Comparison of ENCODE assay signal across 14 mouse cellular contexts in genomic region chr1:89103505-89103904, GRCm38 (mm10). TPM values are rescaled to one million over a fixed set of nuclear protein-coding genes. Genes with fewer than 3 reads are reported as not detected.
A peak's percentile ranks its signal among the peaks of the same experiment; 100 is the strongest.
DNase-seq lines count a peak whose midpoint lies in the region; ATAC-seq lines count a peak whose summit lies in the region.
"Had no signal": no experiment of that assay in that cellular context is flagged by ENCODE, and none has a peak within 500 bp of the region (broad histone marks: within the 10 kb centered on the region; RNA-seq: fewer than 3 reads in every experiment).

No protein-coding gene starts in this region.

- H3K4me1 ChIP-seq in heart, embryonic 11.5 days (ENCODE audit: control insufficient read depth, insufficient read depth, low read length): peaks cover 49% of the 10 kb centered on the region
- H3K4me1 ChIP-seq in kidney, embryonic 16.5 days (ENCODE audit: insufficient read depth, low read length): peaks cover 54% of the 10 kb centered on the region

- no peaks in the 10 kb centered on the region for H3K36me3 ChIP-seq in heart, embryonic 11.5 days (ENCODE audit: control insufficient read depth, insufficient read depth, low read length)
- H3K36me3 ChIP-seq in kidney, embryonic 16.5 days (ENCODE audit: insufficient read depth, low read length): no peaks in the 10 kb centered on the region

- 74% methylated on average over 12 of the region's 12 CpGs for WGBS in heart, embryonic 11.5 days (ENCODE audit: insufficient replicate concordance)
- WGBS in kidney, embryonic 16.5 days: 80% methylated on average over 12 of the region's 12 CpGs

- no peaks in the 10 kb centered on the region for H3K27me3 ChIP-seq in heart, embryonic 11.5 days (ENCODE audit: control insufficient read depth, insufficient read depth, low read length)
- H3K27me3 ChIP-seq in kidney, embryonic 16.5 days (ENCODE audit: insufficient read depth, low read length): no peaks in the 10 kb centered on the region

- no peak overlapping the region for H3K4me2 ChIP-seq in heart, embryonic 11.5 days
- H3K4me2 ChIP-seq in kidney, embryonic 16.5 days (replicated peaks; ENCODE audit: low read depth, low read length): no peak overlapping the region
- H3K4me2 ChIP-seq: liver, embryonic 11.5 days had no signal

- ATAC-seq in heart, embryonic 11.5 days (replicated peaks; ENCODE audit: insufficient number of reproducible peaks, low FRiP score, low TSS enrichment): no peak
- no peak for ATAC-seq in kidney, embryonic 16.5 days (ENCODE audit: low FRiP score, low TSS enrichment)
- no peak for ATAC-seq in megakaryocyte, adult 5-6 weeks (ENCODE audit: poor library complexity, severe bottlenecking)
- ATAC-seq: inflammation-experienced regulatory T-cells, adult 6 months had no signal

- no peaks in the 10 kb centered on the region for H3K9me3 ChIP-seq in heart, embryonic 11.5 days (replicated peaks; ENCODE audit: control insufficient read depth, low read length)
- H3K9me3 ChIP-seq in kidney, embryonic 16.5 days (ENCODE audit: low read length): no peaks in the 10 kb centered on the region

- H3K9ac ChIP-seq in heart, embryonic 11.5 days (ENCODE audit: low read depth, low read length): no peak overlapping the region
- no peak overlapping the region; the same call in 1 of the 2 replicates for H3K9ac ChIP-seq in kidney, embryonic 16.5 days (replicated peaks; ENCODE audit: low read length)

- no peak for DNase-seq in heart, adult 8-10 months (ENCODE audit: low spot score)
- no peak for DNase-seq in kidney, adult 18-20 months
- peak; percentile 29 for DNase-seq in testis, postnatal 14 days (ENCODE audit: low spot score)
- DNase-seq in testis, postnatal 10 days (ENCODE audit: low spot score): no peak
- DNase-seq in ovary, adult 18-20 months (ENCODE audit: low spot score): no peak
- DNase-seq: adrenal gland, postnatal 10 days; cerebellum, postnatal 25 days had no signal

- no peak overlapping the region for H3K4me3 ChIP-seq in heart, embryonic 11.5 days (ENCODE audit: low read depth, low read length)
- H3K4me3 ChIP-seq in kidney, embryonic 16.5 days (ENCODE audit: low read length): no peak overlapping the region

- H3K27ac ChIP-seq in heart, embryonic 11.5 days (ENCODE audit: low read depth, low read length): peak overlapping the region; percentile 79
- H3K27ac ChIP-seq in kidney, embryonic 16.5 days (ENCODE audit: low read length): peak overlapping the region; percentile 79

RNA-seq across cellular contexts. Expression of gene Sh3bp4, which starts 33.3 kb away (rescaled TPM):
- polyA plus RNA-seq in heart, embryonic 11.5 days (2014; fragmentation: Nextera tagmentation; extraction: Ambion mirVana): 15.3 and 25.2 TPM in 2 replicates
- total RNA-seq in heart, adult 8-10 months (2022): 10 to 100 TPM in 2 of 4 experiments, 1 to 10 TPM in 2; 7.2 to 13.4 (median 9.7) TPM
- 29.1 and 29.8 TPM in 2 replicates for polyA plus RNA-seq in kidney, embryonic 16.5 days (2015; fragmentation: Nextera tagmentation; extraction: Ambion mirVana)
- total RNA-seq in megakaryocyte, adult 5-6 weeks (2015): 1.9 and 3.6 TPM in 2 replicates
- total RNA-seq in megakaryocyte, adult 5-6 weeks (2017): 0.94 and 1.3 TPM in 2 replicates
- total RNA-seq: MEL; neutrophil, adult 5-6 weeks had no signal
